Mouse (Mus musculus) mesoderm, embryonic 11.5 days (tissue): Measurements from ENCODE around the gene Gm10643.
A peak's percentile ranks its signal among the peaks of the same experiment; 100 is the strongest.

Source experiments
- DNase-seq: peaks from one replicate; pipeline ENCODE4 v3.0.0-alpha.2; 2012; ENCODE audit warnings: low read depth, low spot score

The Gm10643 gene

GRCm38 (mm10) chr8:84042066-84042947 is 22.6 kb downstream of the Gm10643 start, which contains the start of gene Il27ra:
Gene Il27ra, minus strand, starts transcription at chr8:84042589.
- DNase-seq: peak; percentile 77

- peak; percentile 88 for DNase-seq
Measured at GRCm38 (mm10) chr8:84039050-84039449, 25.9 kb downstream of the Gm10643 start.

- no peak for DNase-seq
Measured at GRCm38 (mm10) chr8:84038015-84038414, 26.9 kb downstream of the Gm10643 start.

DNA sequence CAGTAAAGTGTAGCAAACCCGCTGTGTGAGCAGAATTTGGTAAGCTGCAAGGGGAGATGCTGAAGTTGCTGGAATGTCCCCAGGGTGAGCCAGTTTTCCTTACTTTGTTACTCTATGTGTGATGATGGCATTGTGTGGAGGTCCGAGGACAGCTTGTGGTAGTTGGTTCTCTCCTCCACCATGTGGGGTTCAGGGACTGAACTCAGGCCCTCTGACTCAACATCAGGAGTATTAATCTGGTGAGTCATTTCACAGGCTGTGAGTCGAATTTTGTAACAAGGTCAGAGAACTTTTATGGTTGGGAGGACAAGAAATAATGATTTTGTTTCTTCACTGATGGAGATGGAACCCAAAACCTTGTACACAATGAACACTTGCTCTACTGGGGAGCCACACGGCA is 32.2 kb downstream of the Gm10643 start:
- no peak for DNase-seq

- DNase-seq: no peak
Measured at GRCm38 (mm10) chr8:84029272-84029671, 35.7 kb downstream of the Gm10643 start.

DNA sequence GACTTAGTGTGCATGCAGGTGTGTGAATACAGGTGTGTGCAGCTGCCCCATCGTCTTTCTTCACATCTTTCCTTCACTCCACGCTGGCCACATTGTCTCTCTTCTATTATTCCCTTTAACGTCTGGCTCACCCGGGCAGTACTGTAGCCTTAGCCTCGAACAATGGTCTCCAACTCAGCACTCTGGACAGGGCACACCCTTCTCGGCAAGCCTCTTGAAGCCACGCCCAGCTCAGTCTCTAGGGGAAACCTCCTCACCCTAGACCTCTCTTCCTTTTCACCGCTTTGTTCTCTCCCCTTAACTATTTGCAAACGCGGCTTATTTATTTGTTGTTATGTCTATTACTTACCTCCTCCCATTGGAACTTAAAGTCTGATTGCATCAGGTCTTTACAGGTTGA is 37.5 kb downstream of the Gm10643 start:
- DNase-seq: no peak

DNA sequence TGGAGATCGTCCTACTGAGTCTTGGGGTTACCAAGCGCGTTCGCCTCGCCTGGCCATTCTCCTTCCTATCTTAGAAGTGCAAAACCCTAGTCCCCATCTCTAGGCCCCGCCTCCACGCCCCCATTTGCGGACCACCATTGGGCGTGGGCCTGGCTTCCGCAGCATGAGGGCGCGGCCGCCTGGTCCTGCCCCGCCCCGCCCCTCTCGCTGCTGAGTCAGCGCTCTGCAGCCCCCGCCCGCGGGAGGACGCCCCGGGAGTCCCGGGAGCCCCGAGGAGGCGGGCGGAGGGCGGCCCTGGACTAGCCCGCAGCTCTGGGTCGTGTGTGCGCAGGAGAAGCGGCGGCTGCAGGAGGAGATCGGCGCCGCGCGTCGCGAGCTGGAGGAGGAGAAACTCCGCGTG is 39.1 kb downstream of the Gm10643 start:
- peak; percentile 72 for DNase-seq

DNA sequence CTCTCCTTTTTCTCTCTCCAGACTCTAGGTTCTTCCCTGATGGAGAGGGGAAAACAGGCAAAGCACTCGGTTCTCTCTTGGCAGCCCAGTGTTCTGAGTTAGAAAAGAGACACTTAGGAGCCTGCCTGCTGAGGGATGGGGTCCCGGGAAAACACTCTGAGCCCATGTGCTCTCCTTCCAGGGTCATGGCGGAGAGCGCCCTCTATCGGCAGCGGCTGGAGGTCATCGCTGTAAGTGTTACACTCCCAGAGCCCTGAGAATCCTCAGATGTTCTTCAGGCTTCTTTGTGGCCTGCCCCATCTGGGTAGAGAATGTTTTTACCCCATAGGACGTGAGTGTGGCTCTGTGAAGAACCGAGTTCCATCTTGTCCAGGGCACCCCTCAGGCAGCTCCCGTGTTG is 40.8 kb downstream of the Gm10643 start:
- peak; percentile 76 for DNase-seq

DNA sequence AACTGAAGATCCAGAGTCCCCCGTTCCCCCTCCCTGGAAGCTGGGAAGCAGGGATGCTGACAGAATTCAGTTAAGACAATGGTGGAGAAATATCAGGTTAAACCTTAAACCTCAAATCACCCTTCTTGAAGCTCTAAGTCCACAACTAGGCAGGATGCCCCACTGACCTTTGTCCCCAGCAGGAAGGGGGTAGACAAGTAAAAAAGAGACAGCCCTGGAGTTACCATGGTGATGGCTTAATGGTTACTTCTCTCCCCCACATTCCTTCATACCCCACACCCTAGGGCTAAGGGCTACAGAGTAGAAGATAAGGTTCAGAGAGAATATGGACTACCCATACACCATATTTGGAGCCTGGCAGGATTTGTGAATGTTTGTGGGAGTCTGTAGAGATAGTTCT is 41.3 kb downstream of the Gm10643 start:
- DNase-seq: no peak

- no peak for DNase-seq
Measured at GRCm38 (mm10) chr8:84023085-84023484, 41.9 kb downstream of the Gm10643 start.

- no peak for DNase-seq
Measured at GRCm38 (mm10) chr8:84021569-84021968, 43.4 kb downstream of the Gm10643 start.

GRCm38 (mm10) chr8:84021096-84021495 is 43.8 kb downstream of the Gm10643 start, which contains the start of gene Palm3:
Gene Palm3, plus strand, starts transcription at chr8:84021471.
- no peak for DNase-seq

GRCm38 (mm10) chr8:84019738-84020137 is 45.2 kb downstream of the Gm10643 start:
- DNase-seq: no peak

DNA sequence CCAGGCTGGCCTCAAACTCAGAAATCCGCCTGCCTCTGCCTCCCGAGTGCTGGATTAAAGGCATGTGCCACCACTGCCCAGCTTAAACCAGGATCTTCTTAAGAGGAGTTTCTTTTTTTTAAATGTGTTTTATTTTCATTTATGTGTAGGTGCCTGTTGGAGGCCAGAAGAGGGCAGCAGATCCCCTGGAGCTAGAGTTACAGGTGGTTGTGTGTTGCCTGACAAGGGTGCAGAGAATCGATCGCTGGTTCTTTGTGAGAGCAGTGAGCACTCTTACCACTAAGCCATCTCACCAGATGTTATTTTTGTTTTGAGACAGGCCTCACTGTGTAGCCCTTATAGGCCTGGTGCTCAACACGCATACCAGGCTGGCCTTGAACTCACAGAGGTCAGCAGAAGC is 49.1 kb downstream of the Gm10643 start:
- DNase-seq: no peak
